Mouse (Mus musculus): ENCODE measurements around the gene Pigc.

GRCm38 (mm10) chr1:161952599-161952998, 16.4 kb upstream of the Pigc start:
- TF ChIP-seq POLR2A (IDR thresholded peaks at IDR 0.05; ENCODE audit: borderline replicate concordance, insufficient read depth, low read length) = no peak
- no peak for TF ChIP-seq CTCF (IDR thresholded peaks at IDR 0.05; ENCODE audit: borderline replicate concordance, insufficient read depth, low read depth, low read length)
